Mouse (Mus musculus) heart, adult 9 months (tissue): ENCODE measurements around the gene Rimbp3.
A peak's percentile ranks its signal among the peaks of the same experiment; 100 is the strongest.
"Not testable (repeated sequence)": the region's sequence is repeated elsewhere in the genome, so short reads cannot be mapped to it uniquely, and the experiment has no call there.

Source experiments
- DNase-seq, 2 experiments: peaks; one replicate each; pipeline ENCODE4 v3.0.0; 2022; ENCODE audit warnings: low spot score in 2 of 2

Gene Rimbp3

GRCm38 (mm10) chr16:17208389-17209361, at the start of gene Rimbp3:
Rimbp3 (plus strand) TSS chr16:17208603.
- DNase-seq: peak; percentile 64 to 81

GRCm38 (mm10) chr16:17165478-17165877, 42.9 kb upstream of the Rimbp3 start:
- not testable (repeated sequence) for DNase-seq

GRCm38 (mm10) chr16:17167179-17167578, 41.2 kb upstream of the Rimbp3 start:
- DNase-seq: no peak

GRCm38 (mm10) chr16:17168049-17168448, 40.4 kb upstream of the Rimbp3 start:
- DNase-seq: no peak

- no peak for DNase-seq
Measured at GRCm38 (mm10) chr16:17175765-17176164, 32.6 kb upstream of the Rimbp3 start.

- DNase-seq: no peak
Measured at GRCm38 (mm10) chr16:17177623-17178170, 30.7 kb upstream of the Rimbp3 start.

- no peak for DNase-seq
Measured at GRCm38 (mm10) chr16:17179706-17180105, 28.7 kb upstream of the Rimbp3 start.

GRCm38 (mm10) chr16:17181382-17181781, 27.0 kb upstream of the Rimbp3 start:
- peak; percentile 37 to 46 for DNase-seq

GRCm38 (mm10) chr16:17182136-17182535, 26.3 kb upstream of the Rimbp3 start:
- DNase-seq: no peak

- no peak for DNase-seq
Measured at GRCm38 (mm10) chr16:17183003-17183402, 25.4 kb upstream of the Rimbp3 start.

- no peak for DNase-seq
Measured at GRCm38 (mm10) chr16:17185475-17185874, 22.9 kb upstream of the Rimbp3 start.

GRCm38 (mm10) chr16:17193823-17194222, 14.6 kb upstream of the Rimbp3 start:
- DNase-seq: no peak

- no peak for DNase-seq
Measured at GRCm38 (mm10) chr16:17200121-17200952, 8.1 kb upstream of the Rimbp3 start.

- DNase-seq: peak; percentile 78 to 80
Measured at GRCm38 (mm10) chr16:17200953-17201707, 7.3 kb upstream of the Rimbp3 start.

GRCm38 (mm10) chr16:17201977-17202376, 6.4 kb upstream of the Rimbp3 start:
- no peak for DNase-seq

GRCm38 (mm10) chr16:17202549-17202948, 5.9 kb upstream of the Rimbp3 start, which contains the start of gene Ube2l3:
Ube2l3 (minus strand) TSS chr16:17202649.
- no peak for DNase-seq

GRCm38 (mm10) chr16:17204990-17205389, 3.4 kb upstream of the Rimbp3 start:
- peak in 1 of 2 experiments; percentile 21 for DNase-seq

GRCm38 (mm10) chr16:17209404-17209960, 1.1 kb downstream of the Rimbp3 start:
- DNase-seq: peak in 1 of 2 experiments; percentile 6

- DNase-seq: peak; percentile 79 to 85
Measured at GRCm38 (mm10) chr16:17209981-17210838, 1.8 kb downstream of the Rimbp3 start.
